Mouse (Mus musculus): ENCODE results near the gene Sema5b.

GRCm38 (mm10) chr16:35569347-35569746 lies 28.4 kb downstream of the Sema5b start:
- TF ChIP-seq CTCF (IDR thresholded peaks at IDR 0.05; ENCODE audit: control insufficient read depth, insufficient read depth, insufficient replicate concordance, low read depth, low read length) (no peak), POLR2A (IDR thresholded peaks at IDR 0.05; ENCODE audit: control insufficient read depth, low read depth, low read length) (no peak)

Measured in testis, adult 2 months (tissue).